Mouse (Mus musculus) midbrain, embryonic 11.5 days (tissue): Measurements from ENCODE around the gene Ubtfl1. TPM values are rescaled to one million over a fixed set of nuclear protein-coding genes. Genes with fewer than 3 reads are reported as not detected.
"Not testable (repeated sequence)": the region's sequence is repeated elsewhere in the genome, so short reads cannot be mapped to it uniquely, and the experiment has no call there.

Experiments
- ATAC-seq: fragments of 200-750 bp; cut with Nextera tagmentation; 2 replicates; pipeline ENCODE4 v1.8.0; 2017; ENCODE audit warnings: moderate TSS enrichment, moderate library complexity; ENCODE audit not compliant: low FRiP score
- DNase-seq: peaks from one replicate; pipeline ENCODE4 v3.0.0; 2015; ENCODE audit warnings: low spot score; ENCODE audit errors: missing footprints
- H3K27ac ChIP-seq: fragments of 300-500 bp; sonication (generic); 2 replicates; pipeline ENCODE4 v1.5.1; 2014; ENCODE audit warnings: low read depth, low read length
- H3K27me3 ChIP-seq: fragments of 300-500 bp; sonication (generic); 2 replicates; pipeline ENCODE4 v1.6.1; 2014; ENCODE audit warnings: mild to moderate bottlenecking, low read length, moderate library complexity, mixed read lengths; ENCODE audit not compliant: control insufficient read depth, insufficient read depth
- H3K36me3 ChIP-seq: fragments of 300-500 bp; sonication (generic); 2 replicates; pipeline ENCODE4 v1.6.1; 2014; ENCODE audit warnings: mild to moderate bottlenecking, low read length, moderate library complexity, mixed read lengths; ENCODE audit not compliant: control insufficient read depth, insufficient read depth
- H3K4me1 ChIP-seq: fragments of 300-500 bp; sonication (generic); 2 replicates; pipeline ENCODE4 v1.6.1; 2014; ENCODE audit warnings: low read length; ENCODE audit not compliant: control insufficient read depth, insufficient read depth
- H3K4me2 ChIP-seq: fragments of 300-500 bp; sonication (generic); 2 replicates; pipeline ENCODE4 v1.6.1; 2014; ENCODE audit warnings: mild to moderate bottlenecking, moderate library complexity
- H3K4me3 ChIP-seq: fragments of 300-500 bp; sonication (generic); 2 replicates; pipeline ENCODE4 v1.5.1; 2014; ENCODE audit warnings: low read depth, low read length
- H3K9ac ChIP-seq: fragments of 300-500 bp; sonication (generic); 2 replicates; pipeline ENCODE4 v1.6.1; 2014; ENCODE audit warnings: low read length
- H3K9me3 ChIP-seq: fragments of 300-500 bp; sonication (generic); 2 replicates; pipeline ENCODE4 v1.6.1; 2016; ENCODE audit warnings: low read length; ENCODE audit not compliant: control insufficient read depth
- WGBS: fragments of 180-500 bp; shearing (Covaris S2); extraction: QIAGEN DNeasy Blood & Tissue Kit; methylation state at CpG from one replicate; pipeline ENCODE4 v1.1.7; 2014; 5-methylcytosine and 5-hydroxymethylcytosine counted together
- polyA plus RNA-seq: library from polyadenylated mRNA; unstranded; fragments of >200 nt; fragmentation: Nextera tagmentation; extraction: Ambion mirVana; gene quantifications from 2 replicates; pipeline ENCODE4 v1.2.1, GENCODE M21; 2014

Gene Ubtfl1
- polyA plus RNA-seq: not detected in 2 replicates

GRCm38 (mm10) chr9:18404118-18404517 lies at the start of gene Ubtfl1:
Gene Ubtfl1 (plus strand): TSS chr9:18404418.
- Histone ChIP-seq H3K4me1 (no peaks in the 10 kb centered on the region), H3K9me3 (no peaks in the 10 kb centered on the region), H3K27me3 (no peaks in the 10 kb centered on the region), H3K4me2 (no peak within 1 kb of the TSS), H3K4me3 (no peak within 1 kb of the TSS), H3K36me3 (no peaks in the 10 kb centered on the region), H3K9ac (no peak within 1 kb of the TSS), H3K27ac (no peak within 1 kb of the TSS)
- no peak for DNase-seq
- WGBS: 91% methylated on average over 1 of the region's 1 CpGs
- ATAC-seq: no peak

- H3K4me3 ChIP-seq, H3K9me3 ChIP-seq, H3K36me3 ChIP-seq, H3K4me1 ChIP-seq, ATAC-seq, H3K4me2 ChIP-seq, H3K9ac ChIP-seq, H3K27me3 ChIP-seq, DNase-seq, H3K27ac ChIP-seq: not testable (repeated sequence)
- 73% methylated on average over 1 of the region's 1 CpGs for WGBS
Measured at GRCm38 (mm10) chr9:18373026-18373425, 31.2 kb upstream of the Ubtfl1 start.

- H3K36me3 ChIP-seq: no peaks in the 10 kb centered on the region
- DNase-seq: peak; percentile 83
- H3K4me2 ChIP-seq: no peak overlapping the region
- H3K27me3 ChIP-seq: no peaks in the 10 kb centered on the region
- H3K4me3 ChIP-seq: no peak overlapping the region
- peak overlapping the region; percentile 24; the same call in 1 of the 2 replicates for H3K9ac ChIP-seq
- H3K27ac ChIP-seq: no peak overlapping the region
- H3K4me1 ChIP-seq: no peaks in the 10 kb centered on the region
- ATAC-seq: no peak
- no peaks in the 10 kb centered on the region for H3K9me3 ChIP-seq
- 30% methylated on average over 6 of the region's 6 CpGs for WGBS
Measured at GRCm38 (mm10) chr9:18385782-18386181, 18.4 kb upstream of the Ubtfl1 start.

GRCm38 (mm10) chr9:18399629-18400028 lies 4.6 kb upstream of the Ubtfl1 start:
- Histone ChIP-seq H3K4me2 (no peak overlapping the region), H3K36me3 (no peaks in the 10 kb centered on the region), H3K4me3 (no peak overlapping the region), H3K4me1 (no peaks in the 10 kb centered on the region), H3K27ac (no peak overlapping the region), H3K9ac (no peak overlapping the region), H3K27me3 (no peaks in the 10 kb centered on the region), H3K9me3 (no peaks in the 10 kb centered on the region)
- 81% methylated on average over 1 of the region's 1 CpGs for WGBS
- ATAC-seq (no peak), DNase-seq (no peak)

- DNase-seq, H3K4me1 ChIP-seq, H3K36me3 ChIP-seq, H3K9me3 ChIP-seq, H3K27me3 ChIP-seq, H3K27ac ChIP-seq, H3K9ac ChIP-seq, H3K4me3 ChIP-seq, H3K4me2 ChIP-seq, ATAC-seq: not testable (repeated sequence)
- 79% methylated on average over 2 of the region's 2 CpGs for WGBS
Measured at GRCm38 (mm10) chr9:18402895-18403294, 1.3 kb upstream of the Ubtfl1 start, which contains the start of gene Naalad2. Gene Naalad2 (minus strand): TSS chr9:18402995.

GRCm38 (mm10) chr9:18412371-18412770 lies 8.2 kb downstream of the Ubtfl1 start:
- DNase-seq, H3K27me3 ChIP-seq, H3K4me3 ChIP-seq, ATAC-seq, H3K9ac ChIP-seq, H3K4me2 ChIP-seq, H3K9me3 ChIP-seq, H3K27ac ChIP-seq, H3K36me3 ChIP-seq, H3K4me1 ChIP-seq: not testable (repeated sequence)
- 77% methylated on average over 4 of the region's 4 CpGs for WGBS

- no peaks in the 10 kb centered on the region for H3K4me1 ChIP-seq
- H3K9me3 ChIP-seq: no peaks in the 10 kb centered on the region
- DNase-seq (no peak), ATAC-seq (no peak)
- H3K4me2 ChIP-seq: no peak within 1 kb of the TSS
- H3K36me3 ChIP-seq: no peaks in the 10 kb centered on the region
- H3K4me3 ChIP-seq: no peak within 1 kb of the TSS
- no peak within 1 kb of the TSS for H3K9ac ChIP-seq
- no peaks in the 10 kb centered on the region for H3K27me3 ChIP-seq
- no peak within 1 kb of the TSS for H3K27ac ChIP-seq
Measured at GRCm38 (mm10) chr9:18430354-18430753, 26.1 kb downstream of the Ubtfl1 start, which contains the start of gene Mbd3l2. Gene Mbd3l2 (plus strand): TSS chr9:18430654.

- Histone ChIP-seq H3K27ac (no peak overlapping the region), H3K4me3 (no peak overlapping the region), H3K4me1 (no peaks in the 10 kb centered on the region), H3K27me3 (no peaks in the 10 kb centered on the region), H3K36me3 (no peaks in the 10 kb centered on the region), H3K4me2 (no peak overlapping the region), H3K9me3 (no peaks in the 10 kb centered on the region), H3K9ac (no peak overlapping the region)
- no peak for DNase-seq
- 87% methylated on average over 10 of the region's 10 CpGs for WGBS
- ATAC-seq: no peak
Measured at GRCm38 (mm10) chr9:18431687-18432086, 27.5 kb downstream of the Ubtfl1 start.

GRCm38 (mm10) chr9:18456520-18456919 lies 52.3 kb downstream of the Ubtfl1 start:
- DNase-seq (no peak), ATAC-seq (no peak)
- Histone ChIP-seq H3K4me1 (no peaks in the 10 kb centered on the region), H3K4me3 (no peak overlapping the region), H3K27ac (no peak overlapping the region), H3K27me3 (no peaks in the 10 kb centered on the region), H3K9ac (no peak overlapping the region), H3K4me2 (no peak overlapping the region), H3K9me3 (no peaks in the 10 kb centered on the region), H3K36me3 (peaks cover 13% of the 10 kb centered on the region)
- 85% methylated on average over 4 of the region's 4 CpGs for WGBS
